Mouse (Mus musculus): ENCODE measurements at regions not wholly inside any gene's neighbourhood (a gene's known extent, or its start where the extent isn't known, plus 50 kb on each side); places are given as distances from the start of the nearest gene placed in this dataset.

GRCm38 (mm10) chr16:52851129-52851528, 397.3 kb upstream of the Alcam start:
- TF ChIP-seq CTCF (IDR thresholded peaks at IDR 0.05; ENCODE audit: borderline replicate concordance, insufficient read depth, low read depth, low read length) (no peak), POLR2A (IDR thresholded peaks at IDR 0.05; ENCODE audit: borderline replicate concordance, insufficient read depth, low read length) (no peak)
